Mouse (Mus musculus) liver, embryonic 12.5 days (tissue): ENCODE results near the gene Hes3. TPM values are rescaled to one million over a fixed set of nuclear protein-coding genes. Genes with fewer than 3 reads are reported as not detected.
A peak's percentile ranks its signal among the peaks of the same experiment; 100 is the strongest.

ENCODE experiments used
- ATAC-seq: fragments of 200-750 bp; cut with Nextera tagmentation; 2 replicates; pipeline ENCODE4 v1.8.0; 2017; ENCODE audit warnings: moderate number of reproducible peaks, mild to moderate bottlenecking, moderate library complexity
- H3K27ac ChIP-seq: fragments of 300-500 bp; sonication (generic); 2 replicates; pipeline ENCODE4 v1.5.1; 2016; ENCODE audit warnings: mild to moderate bottlenecking
- H3K27me3 ChIP-seq: fragments of 300-500 bp; sonication (generic); replicated peaks from 2 replicates; pipeline ENCODE4 v1.6.1; 2016; ENCODE audit warnings: mild to moderate bottlenecking, moderate library complexity
- H3K36me3 ChIP-seq: fragments of 300-500 bp; sonication (generic); 2 replicates; pipeline ENCODE4 v1.6.1; 2016; ENCODE audit warnings: mild to moderate bottlenecking, moderate library complexity
- H3K4me1 ChIP-seq: fragments of 300-500 bp; sonication (generic); 2 replicates; pipeline ENCODE4 v1.6.1; 2016
- H3K4me2 ChIP-seq: fragments of 300-500 bp; sonication (generic); 2 replicates; pipeline ENCODE4 v1.6.1; 2016; ENCODE audit warnings: mild to moderate bottlenecking, moderate library complexity
- H3K4me3 ChIP-seq: fragments of 300-500 bp; sonication (generic); 2 replicates; pipeline ENCODE4 v1.5.1; 2016; ENCODE audit warnings: mild to moderate bottlenecking, moderate library complexity
- H3K9ac ChIP-seq: fragments of 300-500 bp; sonication (generic); 2 replicates; pipeline ENCODE4 v1.6.1; 2016; ENCODE audit warnings: mild to moderate bottlenecking, moderate library complexity
- H3K9me3 ChIP-seq: fragments of 300-500 bp; sonication (generic); replicated peaks from 2 replicates; pipeline ENCODE4 v1.6.1; 2016; ENCODE audit warnings: mild to moderate bottlenecking, moderate library complexity
- WGBS: fragments of 180-500 bp; shearing (Covaris S2); methylation state at CpG from one replicate; pipeline ENCODE4 v1.1.7; 2016; ENCODE audit not compliant: insufficient replicate concordance; 5-methylcytosine and 5-hydroxymethylcytosine counted together
- polyA plus RNA-seq: library from polyadenylated mRNA; unstranded; fragments of >200 nt; fragmentation: Nextera tagmentation; extraction: Ambion mirVana; gene quantifications from 2 replicates; pipeline ENCODE4 v1.2.1, GENCODE M21; 2016

The Hes3 gene
- polyA plus RNA-seq, 1 experiment from 2014 or later, result not detected

DNA sequence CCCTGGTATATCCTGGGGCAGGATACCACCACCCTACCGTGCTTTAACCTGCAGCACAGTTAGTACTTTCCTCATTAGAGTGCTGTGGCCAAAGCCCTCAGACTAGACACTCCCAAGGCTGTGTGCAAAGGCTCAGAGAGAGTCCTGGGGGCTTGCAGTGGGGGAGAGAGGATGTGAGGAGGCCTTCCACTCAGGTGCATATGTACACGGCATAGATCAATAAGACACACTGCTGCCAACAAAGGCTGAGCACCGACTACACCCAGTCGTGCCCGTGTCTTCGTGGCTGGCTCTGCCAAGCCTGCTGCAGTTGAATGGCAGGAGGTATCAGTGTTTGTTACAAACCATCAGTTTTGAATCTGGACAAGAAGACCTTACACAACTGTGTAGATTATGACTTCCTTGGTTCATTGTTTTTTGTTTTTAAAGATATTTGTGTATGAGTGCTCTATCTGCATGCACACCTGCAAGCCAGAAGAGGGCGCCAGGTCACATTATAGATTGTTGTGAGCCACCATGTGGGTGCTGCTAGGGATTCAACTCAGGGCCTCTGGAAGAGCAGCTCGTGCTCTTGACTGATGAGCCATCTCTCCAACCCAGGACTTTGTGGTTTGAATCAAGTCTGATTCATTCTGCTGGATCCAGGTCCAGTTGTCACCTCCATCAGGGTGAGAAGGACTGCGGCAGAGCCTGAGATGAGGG lies 26.4 kb downstream of the Hes3 start:
- no peak overlapping the region for H3K4me2 ChIP-seq
- peaks cover 10% of the 10 kb centered on the region; the same call in 1 of the 2 replicates for H3K36me3 ChIP-seq
- no peaks in the 10 kb centered on the region for H3K27me3 ChIP-seq
- 77% methylated on average over 9 of the region's 9 CpGs for WGBS
- no peaks in the 10 kb centered on the region for H3K9me3 ChIP-seq
- H3K4me1 ChIP-seq, result peaks cover 40% of the 10 kb centered on the region
- H3K9ac ChIP-seq, result no peak overlapping the region
- no peak overlapping the region for H3K4me3 ChIP-seq
- peak overlapping the region; percentile 83; the same call in 1 of the 2 replicates for H3K27ac ChIP-seq
- no peak for ATAC-seq

DNA sequence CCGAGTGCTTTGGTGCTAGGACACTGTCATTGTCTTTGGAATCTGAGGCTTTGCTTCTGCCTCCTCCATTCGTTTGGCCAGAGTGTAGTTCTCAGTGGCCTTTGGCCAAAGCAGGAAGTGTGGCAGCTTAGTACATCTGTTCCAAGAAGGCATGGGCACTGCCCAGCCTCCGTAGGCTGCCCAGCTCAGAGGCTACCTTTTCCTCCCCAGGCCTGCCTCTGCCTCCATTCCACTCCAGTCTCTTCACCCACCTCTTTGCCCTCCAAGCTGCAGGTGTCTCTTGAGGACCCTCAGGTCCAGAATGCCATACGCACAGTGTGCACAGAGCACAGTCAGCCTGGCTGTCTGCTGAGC lies 27.3 kb downstream of the Hes3 start:
- H3K36me3 ChIP-seq, result peaks cover 10% of the 10 kb centered on the region; the same call in 1 of the 2 replicates
- peak overlapping the region; percentile 59 for H3K4me2 ChIP-seq
- ATAC-seq, result peak; percentile 13
- H3K4me1 ChIP-seq, result peaks cover 40% of the 10 kb centered on the region
- H3K27me3 ChIP-seq, result no peaks in the 10 kb centered on the region
- H3K27ac ChIP-seq, result peak overlapping the region; percentile 83
- 0 out of 2 replicates have a peak overlapping the region, but pooled peaks have one; percentile 5 for H3K4me3 ChIP-seq
- 51% methylated on average over 4 of the region's 4 CpGs for WGBS
- peak overlapping the region; percentile 53 for H3K9ac ChIP-seq
- no peaks in the 10 kb centered on the region for H3K9me3 ChIP-seq

DNA sequence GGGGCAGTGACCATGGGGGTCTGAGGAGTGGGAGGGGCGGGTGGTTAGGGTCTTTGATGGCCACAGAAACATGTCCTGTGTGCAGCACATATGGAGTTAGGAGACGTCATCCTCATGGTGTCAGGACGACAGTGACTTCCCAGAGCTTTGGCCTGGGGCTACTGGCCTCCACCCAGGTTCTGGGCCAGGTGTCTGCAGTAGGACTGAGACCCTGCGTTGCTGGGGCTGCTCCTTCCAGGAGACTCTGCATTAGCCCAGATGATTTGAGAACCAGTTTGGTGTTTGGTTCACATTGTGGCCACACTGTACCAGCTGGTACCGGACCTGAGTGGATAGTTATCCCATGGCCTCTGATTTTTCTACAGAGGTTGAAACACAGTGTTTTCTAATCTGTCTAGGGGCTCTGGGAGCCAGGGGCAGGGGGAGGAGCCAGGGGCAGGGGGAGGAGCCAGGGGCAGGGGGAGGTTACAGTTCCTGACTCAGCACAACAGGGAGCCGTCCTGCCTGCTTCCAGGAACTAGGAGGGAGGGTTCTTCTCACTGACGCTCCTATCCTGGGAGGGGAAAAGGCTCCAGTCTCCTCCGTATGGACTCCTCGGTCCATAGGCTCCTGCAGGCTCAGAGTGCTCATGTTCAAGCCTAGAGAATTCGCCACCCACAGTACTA lies 27.8 kb downstream of the Hes3 start:
- Histone ChIP-seq H3K4me1 (peaks cover 40% of the 10 kb centered on the region), H3K9ac (peak overlapping the region; percentile 53)
- peak; percentile 86 for ATAC-seq

DNA sequence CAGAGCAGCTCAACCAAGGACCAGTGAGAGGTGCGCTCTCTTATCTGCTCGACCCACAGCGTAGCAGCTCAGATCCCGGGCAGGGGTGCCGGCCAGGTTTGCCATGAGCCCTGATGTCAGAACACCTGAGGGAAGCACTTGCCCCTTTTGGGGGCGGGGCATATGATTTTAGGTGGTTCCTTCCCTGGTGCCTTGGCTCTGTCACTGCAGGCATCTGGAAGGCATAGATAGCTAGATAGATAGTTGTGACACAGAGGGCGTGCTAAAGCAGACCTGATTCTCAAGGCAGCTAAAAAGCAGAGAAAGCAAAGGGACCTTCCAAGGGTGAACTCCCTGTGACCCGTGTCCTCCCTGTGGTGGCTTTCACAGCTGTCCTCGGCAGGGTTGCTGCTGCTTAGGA lies 28.4 kb downstream of the Hes3 start:
- peak overlapping the region; percentile 59 for H3K4me2 ChIP-seq
- H3K9ac ChIP-seq, result peak overlapping the region; percentile 51
- ATAC-seq, result peak; percentile 64
- H3K4me1 ChIP-seq, result peaks cover 40% of the 10 kb centered on the region
- 46% methylated on average over 9 of the region's 9 CpGs for WGBS
- peaks cover 7% of the 10 kb centered on the region; the same call in 1 of the 2 replicates for H3K36me3 ChIP-seq
- 0 out of 2 replicates have a peak overlapping the region, but pooled peaks have one; percentile 5 for H3K4me3 ChIP-seq
- no peaks in the 10 kb centered on the region for H3K27me3 ChIP-seq
- peak overlapping the region; percentile 83 for H3K27ac ChIP-seq
- H3K9me3 ChIP-seq, result no peaks in the 10 kb centered on the region

More for the DNA sequence above, 27.8 kb downstream of the Hes3 start:
- peaks cover 10% of the 10 kb centered on the region; the same call in 1 of the 2 replicates for H3K36me3 ChIP-seq
- H3K27ac ChIP-seq, result peak overlapping the region; percentile 83
- peak overlapping the region; percentile 59 for H3K4me2 ChIP-seq
- 0 out of 2 replicates have a peak overlapping the region, but pooled peaks have one; percentile 5 for H3K4me3 ChIP-seq
- H3K9me3 ChIP-seq, result no peaks in the 10 kb centered on the region
- WGBS, result 29% methylated on average over 10 of the region's 10 CpGs
- H3K27me3 ChIP-seq, result no peaks in the 10 kb centered on the region

DNA sequence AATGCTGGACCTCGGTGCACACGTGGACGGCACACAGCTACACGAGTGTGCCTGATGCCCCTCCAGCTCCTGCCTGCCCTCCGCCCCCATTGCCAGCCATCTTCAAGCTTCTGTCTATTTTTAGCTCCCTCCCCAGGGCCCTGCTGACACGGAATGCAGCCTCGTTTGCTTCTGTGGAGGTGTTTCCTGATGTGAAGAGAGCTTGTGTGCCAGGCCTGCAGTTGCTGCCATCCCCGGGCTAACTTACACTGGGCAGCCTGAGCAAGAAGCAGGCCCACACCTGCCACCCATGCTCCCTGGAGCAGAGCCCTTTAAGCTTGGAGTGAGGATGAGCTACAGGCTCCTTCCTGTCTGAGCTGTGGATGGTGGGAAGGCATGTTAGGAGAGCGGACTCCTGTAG lies 29.3 kb downstream of the Hes3 start:
- no peak overlapping the region for H3K4me2 ChIP-seq
- H3K36me3 ChIP-seq, result peaks cover 3% of the 10 kb centered on the region; the same call in 1 of the 2 replicates
- peaks cover 47% of the 10 kb centered on the region for H3K4me1 ChIP-seq
- no peak overlapping the region for H3K4me3 ChIP-seq
- H3K9me3 ChIP-seq, result no peaks in the 10 kb centered on the region
- no peaks in the 10 kb centered on the region for H3K27me3 ChIP-seq
- peak overlapping the region; percentile 83 for H3K27ac ChIP-seq
- no peak for ATAC-seq
- WGBS, result 63% methylated on average over 9 of the region's 9 CpGs
- no peak overlapping the region for H3K9ac ChIP-seq

DNA sequence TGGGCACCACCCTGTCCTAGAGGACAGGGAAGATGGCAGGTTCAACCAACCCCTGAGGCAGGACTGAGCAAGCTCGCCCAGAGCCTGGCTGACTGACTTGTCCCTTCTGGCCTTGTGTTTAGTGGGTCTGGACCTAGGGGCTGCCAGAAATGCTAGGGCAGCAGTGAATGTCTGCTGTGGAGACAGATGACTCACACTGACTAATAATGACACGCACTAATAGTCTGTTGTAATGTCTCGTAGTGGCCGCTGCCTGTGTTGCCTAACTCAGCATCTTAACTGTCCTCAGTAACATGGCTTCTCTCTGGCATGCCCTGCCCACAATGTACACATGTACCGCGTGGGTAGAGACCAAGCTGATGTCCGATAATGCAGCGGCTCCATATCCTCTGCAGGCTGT lies 31.0 kb downstream of the Hes3 start:
- H3K4me3 ChIP-seq, result no peak overlapping the region
- H3K4me2 ChIP-seq, result no peak overlapping the region
- H3K36me3 ChIP-seq, result peaks cover 3% of the 10 kb centered on the region; the same call in 1 of the 2 replicates
- H3K27ac ChIP-seq, result no peak overlapping the region
- H3K27me3 ChIP-seq, result no peaks in the 10 kb centered on the region
- H3K4me1 ChIP-seq, result peaks cover 55% of the 10 kb centered on the region
- H3K9me3 ChIP-seq, result no peaks in the 10 kb centered on the region
- H3K9ac ChIP-seq, result no peak overlapping the region
- 86% methylated on average over 8 of the region's 8 CpGs for WGBS
- ATAC-seq, result no peak

DNA sequence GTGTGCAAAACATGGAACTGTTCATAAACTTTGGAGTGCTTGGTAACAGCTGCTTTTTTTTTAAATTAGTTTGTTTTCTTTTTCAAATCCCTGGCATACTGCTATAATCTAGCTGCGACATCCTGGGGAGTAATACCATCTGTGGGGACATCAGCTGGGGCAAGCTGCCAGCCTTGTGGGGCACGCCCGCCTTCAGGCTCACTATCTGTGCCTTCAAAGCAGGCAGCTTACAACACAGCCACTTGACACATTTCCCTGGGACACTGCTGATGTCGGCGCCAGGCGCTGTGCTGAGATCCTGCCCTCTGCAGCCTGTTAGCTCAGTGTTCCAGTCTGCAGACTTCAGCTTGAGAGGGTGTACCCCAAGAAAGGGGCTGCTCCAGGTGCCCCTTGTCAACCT lies 34.4 kb downstream of the Hes3 start:
- peaks cover 37% of the 10 kb centered on the region for H3K4me1 ChIP-seq
- peaks cover 4% of the 10 kb centered on the region; the same call in 1 of the 2 replicates for H3K36me3 ChIP-seq
- H3K4me2 ChIP-seq, result no peak overlapping the region
- no peak overlapping the region for H3K4me3 ChIP-seq
- WGBS, result 42% methylated on average over 6 of the region's 6 CpGs
- no peaks in the 10 kb centered on the region for H3K9me3 ChIP-seq
- H3K27ac ChIP-seq, result peak overlapping the region; percentile 64
- H3K27me3 ChIP-seq, result no peaks in the 10 kb centered on the region
- H3K9ac ChIP-seq, result no peak overlapping the region; the same call in 1 of the 2 replicates
- peak; percentile 84 for ATAC-seq

DNA sequence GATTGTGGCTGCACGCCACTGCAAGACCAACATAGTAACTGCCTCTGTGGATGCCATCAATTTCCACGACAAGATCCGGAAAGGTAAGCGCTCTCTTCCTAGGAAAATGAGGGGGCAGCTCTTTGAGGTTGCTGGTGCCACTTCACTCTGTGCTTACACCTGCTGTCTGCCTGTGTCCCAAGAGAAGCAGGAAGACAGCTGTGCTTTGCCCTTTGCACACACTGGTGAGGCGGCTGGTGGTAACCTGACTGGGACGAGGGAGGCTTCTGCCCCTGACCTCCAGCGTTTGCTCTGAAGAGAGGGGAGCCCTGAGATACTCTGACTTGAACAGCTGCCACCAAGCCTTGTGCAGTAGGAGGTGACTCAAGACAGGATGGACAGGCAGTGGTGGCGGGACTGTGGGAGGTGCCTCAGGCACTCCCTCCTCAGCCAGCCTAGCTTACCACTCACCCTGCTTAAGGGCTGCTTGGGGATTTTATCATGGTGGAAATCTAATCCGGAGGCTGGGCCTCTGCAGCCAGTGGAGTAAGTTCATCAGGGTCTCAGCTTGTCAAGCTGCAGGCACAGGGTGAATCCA lies 38.2 kb downstream of the Hes3 start:
- peaks cover 4% of the 10 kb centered on the region; the same call in 1 of the 2 replicates for H3K36me3 ChIP-seq
- H3K4me3 ChIP-seq, result no peak overlapping the region
- H3K9ac ChIP-seq, result no peak overlapping the region
- no peaks in the 10 kb centered on the region for H3K27me3 ChIP-seq
- no peak overlapping the region for H3K4me2 ChIP-seq
- H3K9me3 ChIP-seq, result no peaks in the 10 kb centered on the region
- ATAC-seq, result no peak
- H3K27ac ChIP-seq, result no peak overlapping the region
- peaks cover 26% of the 10 kb centered on the region for H3K4me1 ChIP-seq
- 65% methylated on average over 9 of the region's 9 CpGs for WGBS

DNA sequence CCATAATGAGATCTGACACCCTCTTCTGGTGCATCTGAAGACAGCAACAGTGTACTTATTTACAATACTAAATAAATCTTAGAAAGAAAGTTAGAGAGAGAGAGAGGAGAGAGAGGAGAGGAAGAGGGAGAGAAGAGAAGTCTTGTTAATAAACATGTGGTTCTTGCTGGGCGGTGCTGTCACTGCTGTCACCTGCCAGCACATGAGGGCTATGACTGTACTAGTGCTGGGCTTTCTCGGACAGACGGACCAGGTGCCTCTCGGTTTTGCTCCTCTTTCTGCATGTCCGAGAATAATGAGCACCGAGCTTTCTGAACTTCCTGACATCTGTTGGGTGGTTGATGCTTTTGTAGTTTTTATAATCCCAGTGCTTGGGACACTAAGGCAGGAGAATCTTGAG lies 40.8 kb downstream of the Hes3 start:
- no peak for ATAC-seq
- Histone ChIP-seq H3K9ac (no peak overlapping the region), H3K4me2 (no peak overlapping the region), H3K27ac (no peak overlapping the region), H3K27me3 (no peaks in the 10 kb centered on the region), H3K4me1 (peaks cover 22% of the 10 kb centered on the region), H3K36me3 (peaks cover 4% of the 10 kb centered on the region; the same call in 1 of the 2 replicates), H3K4me3 (no peak overlapping the region), H3K9me3 (no peaks in the 10 kb centered on the region)
- 75% methylated on average over 6 of the region's 6 CpGs for whole genome bisulfite sequencing

DNA sequence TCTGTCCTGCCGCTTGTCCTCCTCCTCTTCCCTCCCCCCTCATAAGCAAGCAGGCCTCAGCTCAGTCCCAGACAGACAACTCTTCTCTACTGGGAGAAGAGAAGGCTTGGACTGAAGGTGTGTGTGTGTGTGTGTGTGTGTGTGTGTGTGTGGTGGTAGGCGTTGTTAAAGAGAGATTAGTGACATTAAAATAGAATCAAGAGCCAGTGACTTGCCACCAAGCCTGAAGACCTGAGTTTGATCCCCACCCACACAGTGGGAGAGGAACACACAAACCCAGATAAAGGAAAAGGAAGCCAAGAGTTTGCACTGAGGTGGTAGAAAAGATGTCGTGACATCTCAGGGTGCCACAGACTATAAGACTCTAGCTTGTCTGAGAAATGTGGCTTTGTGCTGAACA lies 44.3 kb downstream of the Hes3 start:
- H3K27ac ChIP-seq, result no peak overlapping the region
- ATAC-seq, result no peak
- H3K9ac ChIP-seq, result no peak overlapping the region
- no peaks in the 10 kb centered on the region for H3K9me3 ChIP-seq
- no peak overlapping the region for H3K4me2 ChIP-seq
- H3K36me3 ChIP-seq, result no peaks in the 10 kb centered on the region; the same call in 1 of the 2 replicates
- peaks cover 14% of the 10 kb centered on the region; the same call in 1 of the 2 replicates for H3K4me1 ChIP-seq
- H3K27me3 ChIP-seq, result no peaks in the 10 kb centered on the region
- 32% methylated on average over 3 of the region's 3 CpGs for WGBS
- no peak overlapping the region for H3K4me3 ChIP-seq

DNA sequence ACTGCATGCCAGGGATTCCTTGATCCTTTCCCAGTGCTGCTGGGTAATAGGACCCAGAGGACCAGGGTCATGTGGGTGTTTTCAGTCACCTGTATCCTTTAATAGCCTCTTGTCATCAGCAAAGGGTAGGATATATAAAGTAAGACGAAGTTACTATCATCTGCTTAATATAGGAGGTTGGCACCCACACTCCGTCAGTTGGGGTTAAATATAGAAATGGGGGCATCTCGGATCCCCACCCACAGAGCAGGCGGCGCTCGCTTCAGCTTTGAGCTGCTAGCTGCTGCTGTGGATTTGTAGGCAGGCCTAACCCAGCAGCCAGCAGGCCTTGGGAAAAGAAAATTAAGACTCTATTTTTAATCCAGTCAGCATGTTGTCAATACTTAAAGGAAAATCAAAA lies 45.5 kb downstream of the Hes3 start:
- Histone ChIP-seq H3K27ac (no peak overlapping the region), H3K36me3 (peaks cover 6% of the 10 kb centered on the region; the same call in 1 of the 2 replicates), H3K9ac (no peak overlapping the region), H3K4me2 (no peak overlapping the region), H3K4me3 (no peak overlapping the region), H3K27me3 (no peaks in the 10 kb centered on the region), H3K9me3 (no peaks in the 10 kb centered on the region), H3K4me1 (peaks cover 14% of the 10 kb centered on the region; the same call in 1 of the 2 replicates)
- WGBS, result 71% methylated on average over 6 of the region's 6 CpGs
- ATAC-seq, result no peak
